Mouse (Mus musculus): ENCODE results near the gene Gprc5c.

DNA sequence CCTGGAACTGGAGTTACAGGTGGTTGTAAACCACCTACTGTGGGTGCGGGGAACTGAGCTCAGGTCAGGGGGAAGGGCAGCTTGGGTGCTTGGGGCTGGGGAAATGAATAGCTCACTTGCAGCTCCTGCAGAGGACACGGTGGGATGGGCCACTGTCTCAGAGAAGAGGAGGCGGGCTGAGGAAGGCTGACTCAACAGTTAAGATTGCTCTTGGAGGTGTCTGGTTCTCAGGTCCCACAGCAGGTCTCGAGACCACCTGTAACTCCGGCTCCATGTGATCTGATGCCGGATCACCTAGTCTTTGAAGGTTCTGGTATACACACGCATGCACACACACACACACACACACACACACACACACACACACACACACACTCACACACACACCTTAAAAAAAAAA is 25.2 kb downstream of the Gprc5c start:
- TF ChIP-seq EP300 (IDR thresholded peaks at IDR 0.05; ENCODE audit: insufficient read depth, low read depth, low read length) (peak; percentile 68; the same call in 1 of the 2 replicates), CTCF (IDR thresholded peaks at IDR 0.05; ENCODE audit: low read depth, low read length) (no peak)
